Mouse (Mus musculus): ENCODE results near the gene Clmp.
"Not testable (repeated sequence)": the region's sequence is repeated elsewhere in the genome, so short reads cannot be mapped to it uniquely, and the experiment has no call there.

Clmp gene

GRCm38 (mm10) chr9:40802533-40802875 is 116.7 kb downstream of the Clmp start:
- not testable (repeated sequence) for DNase-seq (ENCODE audit: low spot score)

GRCm38 (mm10) chr9:40804576-40804975 is 118.8 kb downstream of the Clmp start:
- not testable (repeated sequence) for DNase-seq (ENCODE audit: low spot score)

GRCm38 (mm10) chr9:40805263-40805662 is 119.5 kb downstream of the Clmp start:
- peak; percentile 86 for DNase-seq (ENCODE audit: low spot score)

GRCm38 (mm10) chr9:40806440-40807288 is 120.9 kb downstream of the Clmp start:
- DNase-seq (ENCODE audit: low spot score) = peak; percentile 60

GRCm38 (mm10) chr9:40807289-40807920 is 121.6 kb downstream of the Clmp start:
- DNase-seq (ENCODE audit: low spot score) = peak; percentile 54

GRCm38 (mm10) chr9:40808061-40808906 is 122.5 kb downstream of the Clmp start:
- no peak for DNase-seq (ENCODE audit: low spot score)

GRCm38 (mm10) chr9:40808907-40809280 is 123.1 kb downstream of the Clmp start:
- DNase-seq (ENCODE audit: low spot score) = no peak

GRCm38 (mm10) chr9:40811860-40812259 is 126.1 kb downstream of the Clmp start:
- DNase-seq (ENCODE audit: low spot score) = no peak

DNA sequence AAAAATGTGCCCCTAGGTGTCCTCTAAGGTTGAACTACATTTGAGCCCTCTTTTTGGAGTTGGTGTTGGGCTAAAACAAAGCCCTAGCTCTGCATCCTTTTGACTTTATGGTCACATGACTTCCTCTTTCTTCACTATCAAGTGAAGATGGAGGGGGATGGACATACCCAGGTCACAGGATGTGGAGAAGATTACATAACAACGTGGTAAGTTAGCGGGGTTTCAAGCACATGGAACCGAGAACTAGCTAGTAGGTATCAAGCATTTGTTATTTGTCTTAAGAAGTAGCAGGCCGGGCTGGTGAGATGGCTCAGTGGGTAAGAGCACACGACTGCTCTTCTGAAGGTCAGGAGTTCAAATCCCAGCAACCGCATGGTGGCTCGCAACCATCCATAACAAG is 128.3 kb downstream of the Clmp start:
- DNase-seq (ENCODE audit: low spot score) = no peak

DNA sequence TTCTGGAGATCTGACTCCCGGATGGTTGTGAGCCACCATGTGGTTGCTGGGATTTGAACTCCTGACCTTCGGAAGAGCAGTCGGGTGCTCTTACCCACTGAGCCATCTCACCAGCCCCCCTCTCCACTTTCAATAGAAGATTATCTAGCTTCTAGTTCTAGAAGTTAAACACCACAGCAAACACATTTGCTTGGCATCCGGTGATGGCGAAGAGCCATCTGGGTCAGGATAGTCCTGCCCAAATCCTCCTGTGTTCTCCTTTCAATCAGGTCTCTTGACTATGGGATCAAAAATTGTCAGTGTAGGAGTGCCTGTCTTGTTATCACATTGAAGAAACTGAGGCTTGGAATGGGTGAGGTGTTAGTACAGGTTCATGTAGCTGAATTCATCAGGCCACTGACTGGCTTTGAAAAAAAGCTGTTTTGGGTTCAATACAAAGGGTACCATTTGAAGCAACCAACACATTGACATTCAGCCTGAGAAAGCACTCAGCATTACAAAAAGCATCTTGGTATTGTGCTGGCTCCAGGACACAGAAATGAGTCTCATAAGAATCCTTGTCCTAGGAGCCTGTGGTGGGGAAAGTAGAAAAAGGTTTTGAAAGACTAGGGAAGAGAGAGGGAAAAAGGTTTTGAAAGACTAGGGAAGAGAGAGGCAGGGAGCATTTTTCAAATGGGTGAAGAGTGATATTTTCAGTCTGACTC is 131.7 kb downstream of the Clmp start:
- no peak for DNase-seq (ENCODE audit: low spot score)

GRCm38 (mm10) chr9:40825601-40826000 is 139.8 kb downstream of the Clmp start:
- no peak for DNase-seq (ENCODE audit: low spot score)

GRCm38 (mm10) chr9:40827366-40827765 is 141.6 kb downstream of the Clmp start:
- no peak for DNase-seq (ENCODE audit: low spot score)

DNA sequence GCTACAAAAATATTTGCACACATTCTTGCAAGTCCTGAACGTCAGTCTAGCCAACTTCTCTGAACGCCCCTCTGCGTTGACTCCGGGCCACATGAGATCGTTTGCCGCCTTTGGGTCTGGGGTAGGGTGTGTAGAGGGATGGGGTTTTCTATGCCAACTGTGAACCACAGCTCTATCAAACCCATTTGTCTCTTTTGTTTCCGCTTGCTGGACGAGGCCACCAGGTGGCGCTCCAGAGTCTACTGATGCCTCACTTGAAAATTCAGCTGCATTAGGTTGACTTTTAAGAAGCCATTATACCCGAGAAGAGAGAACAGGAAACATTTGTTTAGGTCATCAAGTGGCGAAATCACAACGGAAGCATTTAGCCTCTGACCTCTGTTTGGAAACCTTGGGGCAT is 148.8 kb downstream of the Clmp start:
- peak; percentile 70 for DNase-seq (ENCODE audit: low spot score)
